Mouse (Mus musculus) forebrain, embryonic 13.5 days (tissue): ENCODE measurements around the gene Sde2. TPM values are rescaled to one million over a fixed set of nuclear protein-coding genes. Genes with fewer than 3 reads are reported as not detected.

ENCODE experiments used
- ATAC-seq: fragments of 200-750 bp; cut with Nextera tagmentation; 2 replicates; pipeline ENCODE4 v1.8.0; 2017
- H3K27ac ChIP-seq: fragments of 300-500 bp; sonication (generic); 2 replicates; pipeline ENCODE4 v1.5.1; 2015; ENCODE audit warnings: inconsistent platforms, mild to moderate bottlenecking, moderate library complexity
- H3K27me3 ChIP-seq: fragments of 300-500 bp; sonication (generic); 2 replicates; pipeline ENCODE4 v1.6.1; 2015; ENCODE audit warnings: mild to moderate bottlenecking, inconsistent platforms
- H3K36me3 ChIP-seq: fragments of 300-500 bp; sonication (generic); 2 replicates; pipeline ENCODE4 v1.6.1; 2015; ENCODE audit warnings: mild to moderate bottlenecking, inconsistent platforms; ENCODE audit not compliant: poor library complexity, severe bottlenecking
- H3K4me1 ChIP-seq: fragments of 300-500 bp; sonication (generic); 2 replicates; pipeline ENCODE4 v1.6.1; 2015; ENCODE audit warnings: inconsistent platforms
- H3K4me2 ChIP-seq: fragments of 300-500 bp; sonication (generic); 2 replicates; pipeline ENCODE4 v1.6.1; 2015; ENCODE audit warnings: inconsistent platforms, mild to moderate bottlenecking, moderate library complexity
- H3K4me3 ChIP-seq: fragments of 300-500 bp; sonication (generic); 2 replicates; pipeline ENCODE4 v1.5.1; 2015; ENCODE audit warnings: mild to moderate bottlenecking, inconsistent platforms
- H3K9ac ChIP-seq: fragments of 300-500 bp; sonication (generic); 2 replicates; pipeline ENCODE4 v1.6.1; 2015; ENCODE audit warnings: mild to moderate bottlenecking, inconsistent platforms
- H3K9me3 ChIP-seq: fragments of 300-500 bp; sonication (generic); replicated peaks from 2 replicates; pipeline ENCODE4 v1.6.1; 2016; ENCODE audit warnings: inconsistent platforms
- WGBS: fragments of 180-500 bp; shearing (Covaris S2); methylation state at CpG from one replicate; pipeline ENCODE4 v1.1.7; 2015; 5-methylcytosine and 5-hydroxymethylcytosine counted together
- polyA plus RNA-seq: library from polyadenylated mRNA; unstranded; fragments of >200 nt; fragmentation: Nextera tagmentation; extraction: Ambion mirVana; gene quantifications from 2 replicates; pipeline ENCODE4 v1.2.1, GENCODE M21; 2015

Gene Sde2
- polyA plus RNA-seq, 1 experiment from 2014 or later = 32.7 TPM

DNA sequence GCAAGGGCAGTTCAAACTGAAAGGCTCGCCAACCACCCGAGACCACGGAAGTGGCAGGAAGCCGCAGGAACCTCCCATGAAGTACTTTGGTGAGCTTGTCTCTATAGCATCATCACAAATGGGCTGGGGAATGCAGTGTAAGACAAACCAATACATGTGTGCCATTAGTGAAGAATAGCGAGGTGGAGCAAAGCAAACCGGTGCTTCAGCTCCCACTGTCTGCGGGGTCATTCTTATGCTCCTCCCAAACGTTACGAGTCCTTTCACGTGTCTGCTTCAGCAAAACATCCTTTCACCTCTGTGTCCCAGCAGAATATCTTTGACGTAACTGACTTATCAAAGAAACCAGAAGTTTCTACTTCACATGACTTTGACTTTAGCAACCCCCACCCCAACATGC, 65.5 kb downstream of the Sde2 start:
- 93% methylated on average over 11 of the region's 11 CpGs for WGBS
- no peak overlapping the region for H3K4me3 ChIP-seq
- ATAC-seq = no peak
- H3K27me3 ChIP-seq = no peaks in the 10 kb centered on the region
- H3K9ac ChIP-seq = no peak overlapping the region
- H3K4me2 ChIP-seq = no peak overlapping the region
- no peaks in the 10 kb centered on the region for H3K9me3 ChIP-seq
- peaks cover 8% of the 10 kb centered on the region for H3K4me1 ChIP-seq
- H3K27ac ChIP-seq = no peak overlapping the region
- H3K36me3 ChIP-seq = no peaks in the 10 kb centered on the region

DNA sequence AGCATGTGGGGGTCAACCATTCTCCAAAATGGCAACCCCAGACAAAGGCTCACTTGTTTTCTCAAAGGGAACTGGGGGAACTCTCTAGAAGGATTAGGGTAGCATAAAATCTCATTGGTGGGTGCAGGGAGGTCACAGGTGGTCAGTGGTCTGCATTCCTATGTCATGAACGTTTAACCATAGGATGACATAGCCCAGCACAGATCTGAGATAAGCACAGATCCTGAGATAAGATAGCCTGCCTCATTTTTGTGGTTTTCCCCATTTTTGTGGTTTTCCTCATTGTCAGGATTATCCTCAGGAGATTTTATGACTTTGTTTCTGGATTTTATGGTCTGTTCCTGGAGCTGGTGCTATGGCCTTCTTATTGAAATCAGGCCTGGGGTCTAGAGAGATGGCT, 66.1 kb downstream of the Sde2 start:
- Histone ChIP-seq H3K27ac (no peak overlapping the region), H3K4me1 (peaks cover 8% of the 10 kb centered on the region), H3K9me3 (no peaks in the 10 kb centered on the region), H3K4me3 (no peak overlapping the region), H3K36me3 (no peaks in the 10 kb centered on the region), H3K9ac (no peak overlapping the region), H3K4me2 (no peak overlapping the region), H3K27me3 (no peaks in the 10 kb centered on the region)
- no peak for ATAC-seq
- WGBS = 75% methylated on average over 1 of the region's 1 CpGs

Other genes starting within 250 kb of the Sde2 start
- gene Lin9, start 210.0 kb upstream of the Sde2 start, polyA plus RNA-seq = 22.7 and 24.2 TPM in 2 replicates
- gene Mixl1, start 154.1 kb upstream of the Sde2 start, polyA plus RNA-seq = 0.09 TPM in 1 of 2 replicates, not detected in the other
- gene Acbd3, start 125.1 kb upstream of the Sde2 start, polyA plus RNA-seq = 19.0 and 19.3 TPM in 2 replicates
- 4,035 and 4,414 TPM in 2 replicates for gene H3f3a, start 37.2 kb upstream of the Sde2 start, polyA plus RNA-seq
- 0.41 and 0.94 TPM in 2 replicates for gene Lefty2, start 42.0 kb downstream of the Sde2 start, polyA plus RNA-seq
- gene Pycr2, start 53.2 kb downstream of the Sde2 start, polyA plus RNA-seq = 90.6 and 101 TPM in 2 replicates
- gene Lefty1, start 83.9 kb downstream of the Sde2 start, polyA plus RNA-seq = not detected in 2 replicates
- gene Tmem63a, start 91.2 kb downstream of the Sde2 start, polyA plus RNA-seq = 0.88 and 1.4 TPM in 2 replicates
- gene Ephx1, start 169.8 kb downstream of the Sde2 start, polyA plus RNA-seq = 1.3 and 1.7 TPM in 2 replicates
- 0.11 TPM in 1 of 2 replicates, not detected in the other for gene 9130409I23Rik, start 200.1 kb downstream of the Sde2 start, polyA plus RNA-seq